Mouse (Mus musculus) CH12.LX (cell line): ENCODE measurements around the gene Rnase2b. TPM values are rescaled to one million over a fixed set of nuclear protein-coding genes. Genes with fewer than 3 reads are reported as not detected.

Source experiments
- DNase-seq: peaks from one replicate; pipeline ENCODE4 v3.0.0-alpha.2; 2013; ENCODE audit errors: extremely low read depth
- H3K27ac ChIP-seq: 2 replicates; pipeline ENCODE4 v1.5.1; 2012; ENCODE audit warnings: low read depth, mild to moderate bottlenecking, control low read depth, moderate library complexity; ENCODE audit not compliant: insufficient read depth
- H3K27me3 ChIP-seq: replicated peaks from 2 replicates; pipeline ENCODE3; 2012; ENCODE audit warnings: inconsistent platforms
- H3K36me3 ChIP-seq, 2 experiments: replicated peaks in 1 of 2; 2 replicates each; pipeline versions ENCODE3 to v1.6.1; 2012; ENCODE audit warnings: inconsistent platforms in 1 of 2, low read length in 1 of 2, mild to moderate bottlenecking in 1 of 2, mixed read lengths in 1 of 2, moderate library complexity in 1 of 2; ENCODE audit not compliant: control insufficient read depth in 1 of 2, insufficient read depth in 1 of 2
- H3K4me1 ChIP-seq, 2 experiments: 2 replicates each; pipeline ENCODE4 v1.6.1; 2012; ENCODE audit warnings: inconsistent platforms in 1 of 2, moderate library complexity in 1 of 2; ENCODE audit not compliant: insufficient read depth in 2 of 2, control insufficient read depth in 1 of 2
- H3K4me2 ChIP-seq: 2 replicates; pipeline ENCODE4 v1.6.1; 2012; ENCODE audit warnings: low read depth, mild to moderate bottlenecking, control low read depth; ENCODE audit not compliant: poor library complexity, insufficient read depth, severe bottlenecking
- H3K4me3 ChIP-seq, 3 experiments: fragments of 150-350 bp in 1 of 3; sonication (generic) in 1 of 3; replicated peaks in 1 of 3; 2 replicates each; pipeline versions ENCODE3 to v1.5.1; 2011 to 2012; ENCODE audit warnings: low read depth in 2 of 3, low read length in 2 of 3, mild to moderate bottlenecking in 2 of 3, moderate library complexity in 2 of 3, control low read depth in 1 of 3, improper control_type of control experiment in 1 of 3, inconsistent platforms in 1 of 3, mixed read lengths in 1 of 3; ENCODE audit not compliant: poor library complexity in 1 of 3
- H3K79me2 ChIP-seq: replicated peaks from 2 replicates; pipeline ENCODE4 v1.6.1; 2012; ENCODE audit warnings: mild to moderate bottlenecking, moderate library complexity; ENCODE audit not compliant: control insufficient read depth, poor library complexity, insufficient read depth, severe bottlenecking; ENCODE audit errors: extremely low read depth
- H3K9ac ChIP-seq: 2 replicates; pipeline ENCODE4 v1.6.1; 2012; ENCODE audit warnings: low read depth, mild to moderate bottlenecking, control low read depth, moderate library complexity; ENCODE audit not compliant: insufficient read depth
- H3K9me3 ChIP-seq: replicated peaks from 2 replicates; pipeline ENCODE3; 2012; ENCODE audit warnings: low read length, inconsistent platforms, mixed read lengths
- CHD1 ChIP-seq: IDR thresholded peaks from 2 replicates; pipeline ENCODE4 v1.6.1; 2012; ENCODE audit warnings: low read depth, low read length, improper control_type of control experiment, inconsistent platforms
- CHD2 ChIP-seq: IDR thresholded peaks from 2 replicates; pipeline ENCODE4 v1.6.1; 2011; ENCODE audit warnings: low read length, improper control_type of control experiment
- ELF1 ChIP-seq: IDR thresholded peaks from 2 replicates; pipeline ENCODE4 v1.6.1; 2014; ENCODE audit warnings: low read depth, mild to moderate bottlenecking, inconsistent platforms, low read length, improper control_type of control experiment
- EP300 ChIP-seq: IDR thresholded peaks from 2 replicates; pipeline ENCODE4 v1.6.1; 2011; ENCODE audit warnings: low read length, improper control_type of control experiment
- GABPA ChIP-seq: IDR thresholded peaks from 2 replicates; pipeline ENCODE4 v1.6.1; 2012; ENCODE audit warnings: low read depth, low read length, improper control_type of control experiment, inconsistent platforms; ENCODE audit not compliant: insufficient replicate concordance
- IRF4 ChIP-seq: IDR thresholded peaks from 2 replicates; pipeline ENCODE4 v1.6.1; 2014; ENCODE audit warnings: low read depth, mild to moderate bottlenecking, inconsistent platforms, low read length, improper control_type of control experiment
- JUN ChIP-seq: IDR thresholded peaks from 2 replicates; pipeline ENCODE4 v1.6.1; 2011; ENCODE audit warnings: low read depth, mild to moderate bottlenecking, low read length, improper control_type of control experiment, moderate library complexity; ENCODE audit not compliant: insufficient read depth
- JUND ChIP-seq: conservative IDR thresholded peaks from 2 replicates; pipeline ENCODE4 v1.6.1; 2011; ENCODE audit warnings: low read depth, low read length, improper control_type of control experiment
- KAT2A ChIP-seq: IDR thresholded peaks from 2 replicates; pipeline ENCODE4 v1.6.1; 2012; ENCODE audit warnings: low read length, improper control_type of control experiment, inconsistent platforms; ENCODE audit not compliant: insufficient replicate concordance
- MAX ChIP-seq: IDR thresholded peaks from 2 replicates; pipeline ENCODE4 v1.6.1; 2011; ENCODE audit warnings: low read length, improper control_type of control experiment
- MAZ ChIP-seq: IDR thresholded peaks from 2 replicates; pipeline ENCODE4 v1.6.1; 2012; ENCODE audit warnings: low read depth, mild to moderate bottlenecking, inconsistent platforms, low read length, improper control_type of control experiment, moderate library complexity
- MXI1 ChIP-seq: IDR thresholded peaks from 2 replicates; pipeline ENCODE4 v1.6.1; 2011; ENCODE audit warnings: mild to moderate bottlenecking, low read depth, low read length, improper control_type of control experiment
- POLR2A ChIP-seq: IDR thresholded peaks from 2 replicates; pipeline ENCODE4 v1.6.1; 2011; ENCODE audit warnings: low read depth, mild to moderate bottlenecking, improper control_type of control experiment, low read length
- RAD21 ChIP-seq: IDR thresholded peaks from 2 replicates; pipeline ENCODE4 v1.6.1; 2011; ENCODE audit warnings: low read depth, mild to moderate bottlenecking, low read length, improper control_type of control experiment, moderate library complexity
- SIN3A ChIP-seq: IDR thresholded peaks from 2 replicates; pipeline ENCODE4 v1.6.1; 2012; ENCODE audit warnings: low read length, improper control_type of control experiment, inconsistent platforms
- TBP ChIP-seq: conservative IDR thresholded peaks from 2 replicates; pipeline ENCODE4 v1.6.1; 2011; ENCODE audit warnings: low read depth, low read length, improper control_type of control experiment
- TCF12 ChIP-seq: IDR thresholded peaks from 2 replicates; pipeline ENCODE4 v1.6.1; 2014; ENCODE audit warnings: low read depth, mild to moderate bottlenecking, inconsistent platforms, low read length, improper control_type of control experiment
- UBTF ChIP-seq: IDR thresholded peaks from 2 replicates; pipeline ENCODE4 v1.6.1; 2012; ENCODE audit warnings: low read depth, mild to moderate bottlenecking, inconsistent platforms, low read length, improper control_type of control experiment, moderate library complexity
- USF1 ChIP-seq: IDR thresholded peaks from 2 replicates; pipeline ENCODE4 v1.6.1; 2014; ENCODE audit warnings: low read depth, mild to moderate bottlenecking, inconsistent platforms, low read length, improper control_type of control experiment
- USF2 ChIP-seq: conservative IDR thresholded peaks from 2 replicates; pipeline ENCODE4 v1.6.1; 2011; ENCODE audit warnings: low read depth, low read length, improper control_type of control experiment
- ZKSCAN1 ChIP-seq: IDR thresholded peaks from 2 replicates; pipeline ENCODE4 v1.6.1; 2012; ENCODE audit warnings: low read depth, inconsistent platforms, low read length, improper control_type of control experiment, borderline replicate concordance
- ZMIZ1 ChIP-seq: IDR thresholded peaks from 2 replicates; pipeline ENCODE4 v1.6.1; 2012; ENCODE audit warnings: low read depth, mild to moderate bottlenecking, inconsistent platforms, low read length, improper control_type of control experiment
- ZNF384 ChIP-seq: IDR thresholded peaks from 2 replicates; pipeline ENCODE4 v1.6.1; 2012; ENCODE audit warnings: low read depth, low read length, improper control_type of control experiment, inconsistent platforms
- dilution Hi-C: fragments of 300-500 bp; cut with MboI; formaldehyde crosslinking; loops from 2 replicates; pipeline ENCODE4 v1.14.3; 2020; ENCODE audit warnings: low sequenced_read_pairs; ENCODE audit not compliant: extremely low pct_unique_long_range_greater_than_20kb, extremely low pct_ligation_motif_present
- in situ Hi-C: fragments of 300-500 bp; cut with MboI; formaldehyde crosslinking; loops from 3 replicates; pipeline ENCODE4 v1.14.3; 2019; ENCODE audit warnings: low sequenced_read_pairs, low pct_ligation_motif_present, low pct_unique_long_range_greater_than_20kb, mixed read lengths
- polyA plus RNA-seq: library from polyadenylated mRNA; unstranded; fragments of >175 nt; gene quantifications from 2 replicates; pipeline ENCODE4 v1.2.1, GENCODE M21; 2012; ENCODE audit warnings: low read depth; ENCODE audit not compliant: insufficient read length
- total RNA-seq, 2 experiments: library from RNA; depleted of rRNA; stranded (reverse); fragments of 300-350 nt in 1 of 2; fragments of >200 nt in 1 of 2; gene quantifications; 2 replicates each; pipeline ENCODE4 v1.2.3; 2012 to 2014

The Rnase2b gene
- total and polyA plus RNA-seq, 3 experiments = 1.3 TPM; not detected in 2

- no peak overlapping the region for H3K4me2 ChIP-seq
- no peak overlapping the region for H3K9ac ChIP-seq
- peaks cover 3% of the 10 kb centered on the region; the same call in 1 of the 2 replicates for H3K79me2 ChIP-seq
- H3K4me1 ChIP-seq = peaks cover 15 to 50% of the 10 kb centered on the region in 2 experiments
- peaks cover 6 to 8% of the 10 kb centered on the region in 2 experiments for H3K36me3 ChIP-seq
- DNase-seq = no peak
- H3K9me3 ChIP-seq = no peaks in the 10 kb centered on the region
- no peak overlapping the region for H3K27ac ChIP-seq
- in situ Hi-C loops (no loop called here), dilution Hi-C loops (no loop called here)
- no peak for TF ChIP-seq USF2
- no peak for TF ChIP-seq MAZ
- no peak for TF ChIP-seq RAD21
- TF ChIP-seq ELF1 = no peak
- no peaks in the 10 kb centered on the region for H3K27me3 ChIP-seq
- H3K4me3 ChIP-seq = no peak overlapping the region
Observed at GRCm38 (mm10) chr14:51131086-51131815, 30.8 kb upstream of the Rnase2b start.

DNA sequence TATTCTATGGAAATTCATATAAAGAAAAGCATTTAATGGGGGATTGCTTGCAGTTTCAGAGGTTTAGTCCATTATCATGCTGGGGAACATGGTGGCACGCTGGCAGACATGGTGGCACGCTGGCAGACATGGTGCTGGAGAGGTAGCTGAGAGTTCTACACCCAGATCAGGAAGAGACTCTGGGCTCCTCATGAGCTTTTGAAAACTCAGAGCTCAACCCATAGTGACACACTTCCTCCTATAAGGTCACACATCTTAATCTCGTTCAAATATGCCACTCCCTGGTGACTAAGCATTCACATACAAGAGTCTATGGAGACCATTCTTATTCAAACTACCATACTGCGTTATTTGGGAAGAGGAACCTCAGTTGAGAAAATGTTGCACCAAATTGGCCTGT lies 29.7 kb upstream of the Rnase2b start:
- Histone ChIP-seq H3K9ac (no peak overlapping the region), H3K9me3 (no peaks in the 10 kb centered on the region), H3K4me2 (no peak overlapping the region), H3K27ac (no peak overlapping the region), H3K4me1 (peaks cover 10 to 39% of the 10 kb centered on the region in 2 experiments), H3K36me3 (peaks cover 6 to 8% of the 10 kb centered on the region in 2 experiments), H3K27me3 (no peaks in the 10 kb centered on the region), H3K79me2 (peaks cover 3% of the 10 kb centered on the region; the same call in 1 of the 2 replicates), H3K4me3 (no peak overlapping the region)
- DNase-seq = no peak
- TF ChIP-seq ZNF384 = no peak
- no peak for TF ChIP-seq ZMIZ1
- TF ChIP-seq MAX = no peak
- TF ChIP-seq SIN3A = no peak
- no peak for TF ChIP-seq IRF4
- TF ChIP-seq CHD1 = no peak
- no peak for TF ChIP-seq MXI1
- no peak for TF ChIP-seq CHD2
- TF ChIP-seq EP300 = no peak
- no peak for TF ChIP-seq JUND
- TF ChIP-seq GABPA = no peak
- TF ChIP-seq USF1 = no peak
- no peak for TF ChIP-seq TBP
- no peak for TF ChIP-seq JUN
- no peak for TF ChIP-seq TCF12
- no peak for TF ChIP-seq POLR2A
- TF ChIP-seq ZKSCAN1 = no peak
- no peak for TF ChIP-seq RAD21
- TF ChIP-seq KAT2A = no peak
- TF ChIP-seq UBTF = no peak
- in situ Hi-C loops (no loop called here), dilution Hi-C loops (no loop called here)
